Comparison of ENCODE assay signal across 10 mouse cellular contexts in the genomic region with DNA sequence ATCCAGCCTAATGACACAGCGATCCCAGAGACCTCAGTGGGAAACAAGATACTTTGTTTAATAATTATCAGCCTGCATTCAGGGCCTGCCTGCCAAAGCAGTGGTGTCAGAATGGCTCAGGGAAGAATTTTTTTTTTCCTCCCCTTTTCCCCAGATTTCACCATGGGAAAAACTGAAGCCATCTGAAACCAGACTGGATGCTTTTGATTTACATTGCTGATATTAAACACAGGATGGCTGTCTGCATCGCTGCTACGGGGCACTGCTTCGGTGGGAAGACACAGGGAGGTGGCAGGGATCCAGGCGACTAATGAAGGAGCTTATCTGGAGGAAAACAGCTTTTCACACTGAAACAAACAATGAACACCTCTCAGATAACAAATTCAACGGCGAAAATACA.
DNase-seq lines count a peak whose midpoint lies in the region; ATAC-seq and TF ChIP-seq lines count a peak whose summit lies in the region.
"Had no signal": no experiment of that assay in that cellular context is flagged by ENCODE, and none has a peak within 500 bp of the region (broad histone marks: within the 10 kb centered on the region; RNA-seq: fewer than 3 reads in every experiment).

No protein-coding gene starts in this region.

- WGBS in forebrain, embryonic 15.5 days = 2% methylated on average over 7 of the region's 7 CpGs
- WGBS in kidney, postnatal 0 days = 23% methylated on average over 7 of the region's 7 CpGs
- 14% methylated on average over 7 of the region's 7 CpGs for WGBS in neural tube, embryonic 13.5 days

- peak; percentile 59 for DNase-seq in retina, postnatal 1 day
- DNase-seq in retina, embryonic 14.5 days (ENCODE audit: low spot score) = no peak
- DNase-seq in kidney, postnatal 0 days (ENCODE audit: low spot score) = peak; percentile 47
- no peak for DNase-seq in spleen, adult 18-20 months
- DNase-seq in adrenal gland, postnatal 36 days = no peak
- DNase-seq in spleen, adult 12 weeks (ENCODE audit: low spot score) = no peak

- H3K4me2 ChIP-seq in forebrain, embryonic 15.5 days (replicated peaks) = peak overlapping the region; percentile 6
- no peak overlapping the region for H3K4me2 ChIP-seq in kidney, postnatal 0 days (ENCODE audit: low read length)
- H3K4me2 ChIP-seq in neural tube, embryonic 13.5 days = no peak overlapping the region
- H3K4me2 ChIP-seq: heart, embryonic 15.5 days had no signal

- no peaks in the 10 kb centered on the region for H3K9me3 ChIP-seq in forebrain, embryonic 15.5 days
- no peaks in the 10 kb centered on the region for H3K9me3 ChIP-seq in kidney, postnatal 0 days (replicated peaks; ENCODE audit: low read length)
- no peaks in the 10 kb centered on the region for H3K9me3 ChIP-seq in neural tube, embryonic 13.5 days
- H3K9me3 ChIP-seq: heart, embryonic 15.5 days had no signal

- H3K36me3 ChIP-seq in forebrain, embryonic 15.5 days = no peaks in the 10 kb centered on the region
- H3K36me3 ChIP-seq in kidney, postnatal 0 days (ENCODE audit: insufficient read depth, low read length) = no peaks in the 10 kb centered on the region
- no peaks in the 10 kb centered on the region for H3K36me3 ChIP-seq in neural tube, embryonic 13.5 days
- H3K36me3 ChIP-seq: heart, embryonic 15.5 days had no signal

- peak; percentile 61 for ATAC-seq in forebrain, embryonic 15.5 days (replicated peaks)
- ATAC-seq in kidney, postnatal 0 days (replicated peaks; ENCODE audit: low FRiP score, low read depth) = no peak
- ATAC-seq in neural tube, embryonic 13.5 days (ENCODE audit: low read depth) = no peak
- ATAC-seq: activated CD4-positive, CD25-positive, alpha-beta regulatory T cell, adult 4 months had no signal

- H3K9ac ChIP-seq in forebrain, embryonic 15.5 days (replicated peaks) = no peak overlapping the region
- H3K9ac ChIP-seq in kidney, postnatal 0 days (ENCODE audit: low read depth, low read length) = no peak overlapping the region
- H3K9ac ChIP-seq in neural tube, embryonic 13.5 days = peak overlapping the region; percentile 45
- H3K9ac ChIP-seq: heart, embryonic 15.5 days had no signal

- no peak overlapping the region for H3K4me3 ChIP-seq in forebrain, embryonic 15.5 days
- no peak overlapping the region for H3K4me3 ChIP-seq in kidney, postnatal 0 days (replicated peaks; ENCODE audit: low read depth, low read length)
- no peak overlapping the region for H3K4me3 ChIP-seq in neural tube, embryonic 13.5 days
- H3K4me3 ChIP-seq: heart, embryonic 15.5 days had no signal

- H3K27me3 ChIP-seq in forebrain, embryonic 15.5 days = no peaks in the 10 kb centered on the region
- H3K27me3 ChIP-seq in kidney, postnatal 0 days (ENCODE audit: insufficient read depth, low read length) = no peaks in the 10 kb centered on the region
- peaks cover 3% of the 10 kb centered on the region; the same call in 1 of the 2 replicates for H3K27me3 ChIP-seq in neural tube, embryonic 13.5 days
- H3K27me3 ChIP-seq: heart, embryonic 15.5 days had no signal

- H3K27ac ChIP-seq in forebrain, embryonic 15.5 days (replicated peaks) = peak overlapping the region; percentile 81
- H3K27ac ChIP-seq in kidney, postnatal 0 days = peak overlapping the region; percentile 19; the same call in 1 of the 2 replicates
- H3K27ac ChIP-seq in neural tube, embryonic 13.5 days (replicated peaks) = peak overlapping the region; percentile 84
- H3K27ac ChIP-seq: heart, embryonic 15.5 days had no signal

- TF ChIP-seq CTCF in kidney, postnatal 0 days (IDR thresholded peaks at IDR 0.05; ENCODE audit: low read depth) = no peak

- H3K4me1 ChIP-seq in forebrain, embryonic 15.5 days = peaks cover 28% of the 10 kb centered on the region
- H3K4me1 ChIP-seq in kidney, postnatal 0 days (replicated peaks; ENCODE audit: insufficient read depth, low read length) = peaks cover 3% of the 10 kb centered on the region; the same call in 1 of the 2 replicates
- peaks cover 36% of the 10 kb centered on the region for H3K4me1 ChIP-seq in neural tube, embryonic 13.5 days (replicated peaks)

Comparison
In these comparisons a context has a peak if more than half of its experiments do, and no peak if none do; other contexts are left out.
1. DNase-seq: peak in retina, postnatal 1 day (single experiment) and kidney, postnatal 0 days (single experiment); none in retina, embryonic 14.5 days (single experiment), spleen, adult 18-20 months (0 of 2), adrenal gland, postnatal 36 days (0 of 2) and spleen, adult 12 weeks (single experiment).
2. H3K27ac ChIP-seq: peak in every context shown above with its lines; median percentile 84 in neural tube, embryonic 13.5 days; 81 in forebrain, embryonic 15.5 days; 19 in kidney, postnatal 0 days.